Mouse (Mus musculus): ENCODE data around the gene Gm49396.

Gene Gm49396

GRCm38 (mm10) chr7:30610043-30610442, 46.9 kb downstream of the Gm49396 start:
- no peak for DNase-seq (ENCODE audit: low read depth, low spot score)

GRCm38 (mm10) chr7:30612654-30613402, 49.7 kb downstream of the Gm49396 start, which contains the start of gene Upk1a:
Gene Upk1a, minus strand, starts transcription at chr7:30612847.
- no peak for DNase-seq (ENCODE audit: low read depth, low spot score)

DNA sequence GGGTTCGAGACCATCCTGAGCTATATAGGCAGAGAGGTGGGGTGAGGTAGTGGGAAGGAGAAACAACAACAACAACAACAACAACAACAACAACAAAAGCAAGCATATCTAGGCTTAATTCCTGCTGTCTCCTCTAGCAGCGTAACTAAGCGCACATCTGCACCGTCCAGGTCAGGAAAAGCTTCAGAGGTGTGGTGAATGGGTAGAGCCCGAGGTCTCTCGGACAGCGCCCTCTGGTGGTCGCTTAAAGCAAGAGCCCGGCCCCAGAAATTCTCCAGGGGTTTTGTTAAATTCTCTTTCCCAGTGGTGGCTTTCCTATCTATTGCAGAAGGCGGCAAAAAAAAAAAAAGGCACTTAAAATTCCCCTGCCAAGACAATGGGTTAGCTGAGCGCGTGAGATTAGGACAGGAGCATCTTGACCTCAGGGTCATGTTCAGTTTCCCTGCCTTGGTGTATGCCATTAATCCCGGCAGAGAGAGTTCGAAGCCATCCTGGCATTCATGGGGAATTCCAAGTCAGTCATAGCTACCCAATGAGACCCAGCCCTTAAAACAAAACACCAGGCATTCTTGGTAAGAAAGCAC, 50.5 kb downstream of the Gm49396 start:
- peak; percentile 47 for DNase-seq (ENCODE audit: low read depth, low spot score)

- DNase-seq (ENCODE audit: low read depth, low spot score) = no peak
Measured at GRCm38 (mm10) chr7:30614454-30614853, 51.3 kb downstream of the Gm49396 start.

DNA sequence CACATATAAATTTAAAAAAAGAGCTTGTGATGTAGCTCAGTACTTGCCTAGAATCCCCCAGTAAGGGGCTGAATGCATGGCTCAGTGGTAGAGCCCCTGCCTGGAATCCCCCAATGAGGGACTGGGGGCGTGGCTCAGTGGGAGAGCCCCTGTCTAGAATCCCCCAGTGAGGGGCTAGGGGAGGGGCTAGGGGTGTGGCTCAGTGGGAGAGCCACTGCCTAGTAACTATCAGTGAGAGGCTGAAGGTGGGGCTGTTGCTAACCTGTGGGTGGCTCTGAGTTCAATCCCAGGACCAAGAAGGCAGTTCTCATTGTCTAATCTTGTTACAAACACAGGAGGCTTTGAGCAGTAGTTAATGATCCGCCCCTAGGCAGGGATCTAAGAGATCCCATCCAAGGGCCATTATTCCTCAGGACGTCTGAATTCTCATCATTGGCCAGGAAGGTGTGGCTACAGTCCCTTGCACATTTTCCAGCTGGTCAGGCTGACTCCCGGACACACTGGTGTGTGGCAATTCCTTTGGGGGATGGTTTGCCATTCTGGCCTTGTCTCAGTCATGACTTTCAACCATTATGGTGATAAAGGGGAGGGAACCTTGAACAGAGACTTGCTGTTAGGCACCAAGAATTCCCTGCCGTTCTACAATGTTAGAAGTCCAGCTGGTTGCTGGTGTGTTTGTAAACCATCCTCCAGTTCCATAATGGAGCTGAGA, 52.1 kb downstream of the Gm49396 start:
- DNase-seq (ENCODE audit: low read depth, low spot score) = no peak
